Comparison of ENCODE assay signal across 17 mouse cellular contexts in genomic region chr17:24583599-24584460, GRCm38 (mm10). TPM values are rescaled to one million over a fixed set of nuclear protein-coding genes. Genes with fewer than 3 reads are reported as not detected.
DNase-seq lines count a peak whose midpoint lies in the region; ATAC-seq and TF ChIP-seq lines count a peak whose summit lies in the region.
"Had no signal": no experiment of that assay in that cellular context is flagged by ENCODE, and none has a peak within 500 bp of the region (broad histone marks: within the 10 kb centered on the region; RNA-seq: fewer than 3 reads in every experiment).

No protein-coding gene starts in this region.

- H3K27me3 ChIP-seq in ES-Bruce4 (ENCODE audit: control insufficient read depth, insufficient read depth, low read length, poor library complexity, severe bottlenecking) = no peaks in the 10 kb centered on the region
- H3K27me3 ChIP-seq in liver, embryonic 15.5 days = no peaks in the 10 kb centered on the region

- peak overlapping the region; percentile 48 for H3K27ac ChIP-seq in ES-Bruce4 (ENCODE audit: insufficient read depth, low read length)
- peak overlapping the region; percentile 34; the same call in 1 of the 2 replicates for H3K27ac ChIP-seq in liver, embryonic 15.5 days (replicated peaks)
- H3K27ac ChIP-seq: embryonic facial prominence, embryonic 10.5 days; forebrain, embryonic 10.5 days; limb, embryonic 10.5 days; midbrain, embryonic 10.5 days had no signal

- no peaks in the 10 kb centered on the region for H3K36me3 ChIP-seq in ES-Bruce4 (ENCODE audit: control insufficient read depth, insufficient read depth, low read length, poor library complexity, severe bottlenecking)
- peaks cover 40% of the 10 kb centered on the region for H3K36me3 ChIP-seq in liver, embryonic 15.5 days (replicated peaks)

- no peak for TF ChIP-seq POLR2A in ES-Bruce4 (IDR thresholded peaks at IDR 0.05; ENCODE audit: insufficient read depth, low read length)

- TF ChIP-seq EP300 in ES-Bruce4 (IDR thresholded peaks at IDR 0.05; ENCODE audit: insufficient read depth, low read depth, low read length) = no peak

- no peak for TF ChIP-seq CTCF in ES-Bruce4 (IDR thresholded peaks at IDR 0.05; ENCODE audit: low read depth, low read length)

- peak; percentile 27 for DNase-seq in kidney, postnatal 14 days
- no peak for DNase-seq in kidney, adult 18-20 months
- peak; percentile 73 for DNase-seq in R1 (ENCODE audit: low read depth, low spot score)
- no peak for DNase-seq in gastrocnemius, adult 18-20 months (ENCODE audit: low spot score)
- no peak for DNase-seq in left cerebral cortex, adult 18-20 months (ENCODE audit: low spot score in 2 of 2)
- DNase-seq in gastrocnemius, postnatal 14 days = no peak
- DNase-seq: adrenal gland, adult 2 months; cerebellum, adult 11 months; gastrocnemius, postnatal 10 days; thymus, postnatal 4 days had no signal

- intact Hi-C loops in gastrocnemius, postnatal 14 days (cut with DNase I; ENCODE audit: low total_unique reads) = no loop called here

- H3K4me1 ChIP-seq in ES-Bruce4 (ENCODE audit: control insufficient read depth, insufficient read depth, low read length) = no peaks in the 10 kb centered on the region
- peaks cover 17% of the 10 kb centered on the region for H3K4me1 ChIP-seq in liver, embryonic 15.5 days (replicated peaks)
- H3K4me1 ChIP-seq: embryonic facial prominence, embryonic 10.5 days; forebrain, embryonic 10.5 days; limb, embryonic 10.5 days; midbrain, embryonic 10.5 days had no signal

- H3K9me3 ChIP-seq in ES-Bruce4 (replicated peaks; ENCODE audit: control insufficient read depth, insufficient read depth, low read length, poor library complexity, severe bottlenecking) = no peaks in the 10 kb centered on the region
- no peaks in the 10 kb centered on the region for H3K9me3 ChIP-seq in liver, embryonic 15.5 days (replicated peaks)
- H3K9me3 ChIP-seq: embryonic facial prominence, embryonic 10.5 days; forebrain, embryonic 10.5 days; limb, embryonic 10.5 days; midbrain, embryonic 10.5 days had no signal

- no peak for ATAC-seq in liver, embryonic 15.5 days (ENCODE audit: insufficient read depth)
- ATAC-seq: inflammation-experienced regulatory T-cells, adult 6 months had no signal

- no peak overlapping the region for H3K4me3 ChIP-seq in ES-Bruce4 (ENCODE audit: low read depth, low read length)
- no peak overlapping the region for H3K4me3 ChIP-seq in liver, embryonic 15.5 days (replicated peaks)
- H3K4me3 ChIP-seq: embryonic facial prominence, embryonic 10.5 days; forebrain, embryonic 10.5 days; limb, embryonic 10.5 days; midbrain, embryonic 10.5 days had no signal

- H3K4me2 ChIP-seq in liver, embryonic 15.5 days = no peak overlapping the region

- H3K9ac ChIP-seq in ES-Bruce4 (ENCODE audit: low read depth, poor library complexity, severe bottlenecking) = no peak overlapping the region
- H3K9ac ChIP-seq in liver, embryonic 15.5 days = no peak overlapping the region

- 37% methylated on average over 5 of the region's 5 CpGs for WGBS in liver, embryonic 15.5 days (ENCODE audit: insufficient replicate concordance)

RNA-seq across cellular contexts. Expression of gene Pkd1, which starts 34.2 kb away (rescaled TPM):
- polyA plus RNA-seq in ES-Bruce4 (2011; ENCODE audit: insufficient read depth, insufficient read length, low read depth, missing spikeins) = 13.0 and 14.8 TPM in 2 replicates
- polyA plus RNA-seq in liver, embryonic 15.5 days (2015; fragmentation: Nextera tagmentation; extraction: Ambion mirVana) = 2.6 and 3.0 TPM in 2 replicates
- 10 to 100 TPM; 12.8 to 21.4 TPM for total RNA-seq in gastrocnemius, adult 18-20 months (2021)
- total RNA-seq in left cerebral cortex, adult 18-20 months (2021) = 10 to 100 TPM; 67.5 to 71.2 TPM
- 10 to 100 TPM; 32.0 to 36.1 TPM for total RNA-seq in gastrocnemius, postnatal 14 days (2021)

RNA-seq across cellular contexts. Expression of gene Tsc2, which starts 48.6 kb away (rescaled TPM):
- 51.1 and 53.2 TPM in 2 replicates for polyA plus RNA-seq in ES-Bruce4 (2011; ENCODE audit: insufficient read depth, insufficient read length, low read depth, missing spikeins)
- polyA plus RNA-seq in liver, embryonic 15.5 days (2015; fragmentation: Nextera tagmentation; extraction: Ambion mirVana) = 18.8 and 21.4 TPM in 2 replicates
- 100 to 1,000 TPM in 1 of 2 experiments, 10 to 100 TPM in 1; 83.2 to 105 TPM for total RNA-seq in gastrocnemius, adult 18-20 months (2021)
- 100 to 1,000 TPM; 136 to 153 TPM for total RNA-seq in left cerebral cortex, adult 18-20 months (2021)
- 10 to 100 TPM; 50.6 to 53.0 TPM for total RNA-seq in gastrocnemius, postnatal 14 days (2021)

RNA-seq across cellular contexts. Expression of gene Nthl1, which starts 48.6 kb away (rescaled TPM):
- polyA plus RNA-seq in ES-Bruce4 (2011; ENCODE audit: insufficient read depth, insufficient read length, low read depth, missing spikeins) = 21.5 and 27.2 TPM in 2 replicates
- 5.8 and 6.4 TPM in 2 replicates for polyA plus RNA-seq in liver, embryonic 15.5 days (2015; fragmentation: Nextera tagmentation; extraction: Ambion mirVana)
- total RNA-seq in gastrocnemius, adult 18-20 months (2021) = 1 to 10 TPM; 2.5 to 3.5 TPM
- total RNA-seq in left cerebral cortex, adult 18-20 months (2021) = 1 to 10 TPM; 4.1 to 7.4 TPM
- total RNA-seq in gastrocnemius, postnatal 14 days (2021) = 1 to 10 TPM; 2.2 to 3.6 TPM

RNA-seq across cellular contexts. Expression of gene Rab26, which starts 49.8 kb away (rescaled TPM):
- 1.2 and 1.5 TPM in 2 replicates for polyA plus RNA-seq in ES-Bruce4 (2011; ENCODE audit: insufficient read depth, insufficient read length, low read depth, missing spikeins)
- polyA plus RNA-seq in liver, embryonic 15.5 days (2015; fragmentation: Nextera tagmentation; extraction: Ambion mirVana) = 0.64 and 0.74 TPM in 2 replicates
- not detected for total RNA-seq in gastrocnemius, adult 18-20 months (2021)
- 10 to 100 TPM; 45.8 to 50.0 TPM for total RNA-seq in left cerebral cortex, adult 18-20 months (2021)
- total RNA-seq in gastrocnemius, postnatal 14 days (2021) = under 1 TPM; 0.21 to 0.27 TPM

RNA-seq across cellular contexts. Expression of gene Traf7, which starts 56.1 kb away (rescaled TPM):
- polyA plus RNA-seq in ES-Bruce4 (2011; ENCODE audit: insufficient read depth, insufficient read length, low read depth, missing spikeins) = 145 and 168 TPM in 2 replicates
- 32.9 and 35.2 TPM in 2 replicates for polyA plus RNA-seq in liver, embryonic 15.5 days (2015; fragmentation: Nextera tagmentation; extraction: Ambion mirVana)
- 10 to 100 TPM; 25.7 to 29.7 TPM for total RNA-seq in gastrocnemius, adult 18-20 months (2021)
- total RNA-seq in left cerebral cortex, adult 18-20 months (2021) = 10 to 100 TPM; 64.2 to 83.9 TPM
- 10 to 100 TPM; 31.9 to 33.4 TPM for total RNA-seq in gastrocnemius, postnatal 14 days (2021)

Comparison
In these comparisons a context has a peak if more than half of its experiments do, and no peak if none do; other contexts are left out.
1. DNase-seq: peak in kidney, postnatal 14 days (single experiment) and R1 (single experiment); none in kidney, adult 18-20 months (single experiment), gastrocnemius, adult 18-20 months (single experiment), left cerebral cortex, adult 18-20 months (0 of 2) and gastrocnemius, postnatal 14 days (single experiment).